Mouse (Mus musculus) testis, adult 2 months (tissue): Measurements from ENCODE around the gene Fn3krp. TPM values are rescaled to one million over a fixed set of nuclear protein-coding genes. Genes with fewer than 3 reads are reported as not detected.

ENCODE experiments used
- H3K27ac ChIP-seq: fragments of 200-500 bp; 2 replicates; pipeline ENCODE4 v1.5.1; 2012; ENCODE audit warnings: low read depth, low read length; ENCODE audit not compliant: control insufficient read depth, insufficient read depth
- H3K27me3 ChIP-seq: fragments of 200-500 bp; 2 replicates; pipeline ENCODE4 v1.6.1; 2012; ENCODE audit warnings: mild to moderate bottlenecking, low read length, moderate library complexity; ENCODE audit not compliant: control insufficient read depth, insufficient read depth
- H3K36me3 ChIP-seq: fragments of 200-500 bp; 2 replicates; pipeline ENCODE4 v1.6.1; 2012; ENCODE audit warnings: mild to moderate bottlenecking, low read length; ENCODE audit not compliant: control insufficient read depth, insufficient read depth
- H3K4me1 ChIP-seq: fragments of 200-500 bp; 2 replicates; pipeline ENCODE4 v1.6.1; 2012; ENCODE audit warnings: low read length; ENCODE audit not compliant: control insufficient read depth, insufficient read depth
- H3K4me3 ChIP-seq: fragments of 200-500 bp; 2 replicates; pipeline ENCODE4 v1.5.1; 2012; ENCODE audit warnings: low read depth, mild to moderate bottlenecking, low read length, moderate library complexity, mixed read lengths; ENCODE audit not compliant: control insufficient read depth
- CTCF ChIP-seq: fragments of 200-500 bp; IDR thresholded peaks from 2 replicates; pipeline ENCODE4 v1.5.1; 2012; ENCODE audit warnings: low read depth, mild to moderate bottlenecking, inconsistent platforms, low read length, moderate library complexity; ENCODE audit not compliant: control insufficient read depth, insufficient read depth, insufficient replicate concordance
- POLR2A ChIP-seq: fragments of 200-500 bp; IDR thresholded peaks from 2 replicates; pipeline ENCODE4 v1.6.1; 2012; ENCODE audit warnings: low read depth, mild to moderate bottlenecking, inconsistent platforms, low read length, moderate library complexity; ENCODE audit not compliant: control insufficient read depth
- polyA plus RNA-seq: library from polyadenylated mRNA; depleted of rRNA; stranded (reverse); fragments of >200 nt; gene quantifications from 2 replicates; pipeline ENCODE4 v1.2.3, GENCODE M21; 2012; rRNA removed

The Fn3krp gene
- polyA plus RNA-seq: 7.1 and 8.0 TPM in 2 replicates

DNA sequence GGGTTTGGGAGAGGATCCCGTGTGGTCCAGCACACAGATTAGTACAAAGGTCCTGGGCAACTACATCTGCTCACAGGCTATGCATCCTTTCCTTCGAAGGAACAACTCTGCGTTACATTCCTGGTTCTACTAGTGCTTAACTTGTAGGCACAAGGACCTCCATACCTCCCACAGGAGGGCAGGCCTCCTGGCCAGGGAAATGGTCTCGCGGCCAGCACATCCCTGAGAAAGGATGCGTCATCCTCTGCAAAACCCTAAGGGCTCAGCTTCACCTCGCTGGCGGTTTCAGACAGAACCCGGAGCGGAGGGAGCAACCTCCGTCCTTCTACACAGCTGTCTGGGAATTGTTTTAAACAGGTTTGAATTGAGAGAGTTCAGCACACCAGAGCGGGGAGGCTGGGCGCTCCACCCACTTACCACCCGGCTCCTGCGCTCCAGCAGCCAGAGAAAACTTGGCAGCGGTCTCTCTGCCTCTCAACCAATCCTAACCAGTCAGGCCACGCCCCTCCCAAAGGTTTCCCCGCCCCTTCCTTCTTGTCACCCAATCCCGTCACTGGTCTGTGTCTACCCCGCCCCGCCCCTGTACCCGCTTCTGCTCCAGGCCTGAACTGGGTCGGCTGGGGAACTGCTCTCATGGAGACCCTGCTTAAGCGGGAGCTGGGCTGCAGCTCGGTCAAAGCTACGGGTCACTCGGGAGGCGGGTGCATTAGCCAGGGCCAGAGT, at the start of gene Fn3krp:
Gene Fn3krp, plus strand, starts transcription at position 572 of the 723 bp plus-strand sequence.
- H3K4me3 ChIP-seq: peak within 1 kb of the TSS; percentile 91
- peaks cover 4% of the 10 kb centered on the region for H3K4me1 ChIP-seq
- no peaks in the 10 kb centered on the region for H3K27me3 ChIP-seq
- TF ChIP-seq POLR2A (peak; percentile 61), CTCF (no peak)
- H3K36me3 ChIP-seq: no peaks in the 10 kb centered on the region; the same call in 1 of the 2 replicates
- H3K27ac ChIP-seq: peak within 1 kb of the TSS; percentile 80

DNA sequence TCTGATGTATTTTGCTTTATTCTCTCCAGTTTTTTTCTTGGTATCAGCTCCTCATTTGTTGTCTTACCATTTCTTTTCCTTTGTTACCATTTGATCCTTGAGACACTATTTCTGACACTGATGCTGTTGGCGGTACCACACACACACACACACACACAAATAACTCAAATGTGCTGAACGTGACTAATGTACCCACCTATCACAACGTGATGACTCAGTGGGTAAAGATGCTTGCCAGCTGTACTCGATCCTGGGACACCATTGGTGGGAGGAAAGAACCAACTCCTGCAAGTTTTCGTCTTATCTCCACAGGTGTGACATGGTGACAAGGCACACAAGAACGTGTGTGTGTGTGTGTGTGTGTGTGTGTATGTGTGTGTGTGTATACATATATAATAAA, 47.9 kb upstream of the Fn3krp start:
- Histone ChIP-seq H3K27ac (no peak overlapping the region), H3K27me3 (no peaks in the 10 kb centered on the region), H3K4me3 (no peak overlapping the region), H3K4me1 (no peaks in the 10 kb centered on the region), H3K36me3 (no peaks in the 10 kb centered on the region)
- TF ChIP-seq CTCF (no peak), POLR2A (no peak)

DNA sequence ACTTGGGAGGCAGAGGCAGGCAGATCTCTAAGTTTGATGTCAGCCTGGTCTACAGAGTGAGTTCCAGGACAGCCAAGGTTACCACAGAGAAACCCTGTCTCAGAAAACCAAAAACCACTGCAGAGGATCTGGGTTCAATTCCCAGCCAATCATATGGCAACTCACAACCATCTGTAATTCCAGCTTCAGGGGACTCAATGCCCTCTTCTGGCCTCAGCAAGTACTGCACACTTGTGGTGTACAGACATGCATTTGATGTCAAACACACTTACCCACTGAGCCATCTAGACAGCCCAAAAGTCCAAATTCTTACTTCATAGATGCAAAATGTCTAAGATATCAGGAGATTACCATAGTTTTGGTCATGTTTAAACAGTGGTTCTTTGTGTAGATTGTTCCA, 42.6 kb upstream of the Fn3krp start:
- no peaks in the 10 kb centered on the region for H3K27me3 ChIP-seq
- H3K27ac ChIP-seq: no peak overlapping the region
- H3K4me1 ChIP-seq: no peaks in the 10 kb centered on the region
- TF ChIP-seq POLR2A (no peak), CTCF (no peak)
- no peak overlapping the region for H3K4me3 ChIP-seq
- H3K36me3 ChIP-seq: no peaks in the 10 kb centered on the region

DNA sequence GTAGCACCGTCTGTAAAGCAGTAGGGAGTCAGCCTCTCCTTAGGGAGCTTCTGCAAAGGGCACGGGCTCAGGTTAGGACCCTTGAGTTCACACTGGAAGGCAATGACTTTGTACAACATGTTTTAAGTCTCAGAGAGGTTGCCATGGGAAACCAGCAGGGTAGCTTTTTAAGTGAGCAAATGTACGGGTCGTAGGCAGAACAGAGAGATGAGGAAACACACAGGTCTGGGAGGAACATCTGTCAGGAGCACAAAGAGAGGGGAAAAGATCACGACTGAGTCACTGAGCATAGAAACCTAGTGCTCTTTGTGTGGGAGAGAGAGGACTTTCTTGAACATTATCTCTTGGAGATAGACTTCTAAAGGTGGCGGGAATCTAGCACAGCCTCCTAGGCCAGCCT, 40.9 kb upstream of the Fn3krp start:
- Histone ChIP-seq H3K27ac (no peak overlapping the region), H3K4me1 (no peaks in the 10 kb centered on the region), H3K36me3 (no peaks in the 10 kb centered on the region), H3K27me3 (no peaks in the 10 kb centered on the region), H3K4me3 (no peak overlapping the region)
- no peak for TF ChIP-seq POLR2A
- no peak for TF ChIP-seq CTCF

DNA sequence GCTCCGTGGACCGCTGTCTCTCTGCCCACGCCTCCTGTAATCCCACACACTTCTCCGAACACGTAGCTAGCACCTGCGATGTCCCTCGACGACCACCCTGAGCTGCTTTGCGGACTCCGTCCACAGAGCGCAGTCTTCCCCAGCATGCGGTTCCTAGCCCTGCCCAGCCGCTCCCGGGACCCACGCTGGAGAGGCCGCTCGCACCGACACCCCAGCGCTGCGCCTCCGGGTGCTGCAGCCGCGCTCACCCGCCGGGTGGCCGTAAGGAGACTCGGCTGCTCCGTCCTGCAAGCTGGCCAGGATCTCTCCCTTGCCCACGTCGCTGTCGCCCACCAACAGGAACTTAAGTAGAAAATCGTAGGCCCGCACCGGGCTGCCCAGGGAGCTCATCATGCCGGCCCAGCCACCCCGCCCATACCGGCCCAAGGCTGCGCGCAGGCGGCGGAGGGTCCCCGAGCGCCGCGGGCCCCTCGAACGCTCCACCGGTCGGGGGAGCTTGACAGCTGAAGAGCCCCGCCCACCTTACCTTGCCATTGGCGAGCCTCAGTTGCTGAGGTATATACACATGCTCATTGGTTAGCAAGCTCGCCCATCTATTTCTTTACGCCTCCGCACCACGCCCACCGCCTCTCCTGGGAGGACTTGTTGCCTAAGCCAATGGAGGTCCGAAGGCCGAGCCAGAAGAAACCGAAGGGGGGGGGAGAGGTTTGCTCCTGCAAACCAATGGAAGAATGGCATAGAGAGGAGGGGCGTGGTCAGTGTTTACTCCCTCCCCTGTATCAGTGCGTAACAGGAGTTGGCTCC, 33.2 kb upstream of the Fn3krp start, which contains the start of gene Rab40b:
Gene Rab40b, minus strand, starts transcription at position 502 of the 804 bp plus-strand sequence.
- peaks cover 8% of the 10 kb centered on the region for H3K4me1 ChIP-seq
- TF ChIP-seq POLR2A (no peak), CTCF (no peak)
- no peaks in the 10 kb centered on the region for H3K36me3 ChIP-seq
- H3K4me3 ChIP-seq: peak within 1 kb of the TSS; percentile 56
- H3K27ac ChIP-seq: no peak within 1 kb of the TSS
- no peaks in the 10 kb centered on the region for H3K27me3 ChIP-seq

DNA sequence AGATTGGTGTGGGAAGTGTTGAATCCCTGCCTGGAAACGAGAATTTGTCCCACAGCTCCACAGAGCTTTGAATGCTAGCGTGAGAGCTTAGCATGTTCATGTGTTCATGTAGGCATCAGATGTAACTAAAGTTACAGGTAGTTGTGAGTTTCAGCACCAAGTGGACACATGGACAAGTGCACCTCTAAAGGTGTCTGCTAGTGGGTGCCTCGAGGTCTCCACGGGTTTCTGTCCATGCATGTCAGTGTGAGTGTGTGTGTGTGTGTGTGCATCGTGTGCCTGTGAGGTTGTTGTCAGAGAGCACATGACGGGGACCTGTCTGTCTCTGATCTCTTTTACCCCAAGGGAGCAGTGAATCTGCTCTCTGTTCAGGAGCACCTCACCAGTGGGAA, 32.7 kb upstream of the Fn3krp start:
- TF ChIP-seq POLR2A (no peak), CTCF (no peak)
- Histone ChIP-seq H3K27me3 (no peaks in the 10 kb centered on the region), H3K36me3 (no peaks in the 10 kb centered on the region), H3K4me3 (no peak overlapping the region), H3K27ac (no peak overlapping the region), H3K4me1 (peaks cover 8% of the 10 kb centered on the region)

DNA sequence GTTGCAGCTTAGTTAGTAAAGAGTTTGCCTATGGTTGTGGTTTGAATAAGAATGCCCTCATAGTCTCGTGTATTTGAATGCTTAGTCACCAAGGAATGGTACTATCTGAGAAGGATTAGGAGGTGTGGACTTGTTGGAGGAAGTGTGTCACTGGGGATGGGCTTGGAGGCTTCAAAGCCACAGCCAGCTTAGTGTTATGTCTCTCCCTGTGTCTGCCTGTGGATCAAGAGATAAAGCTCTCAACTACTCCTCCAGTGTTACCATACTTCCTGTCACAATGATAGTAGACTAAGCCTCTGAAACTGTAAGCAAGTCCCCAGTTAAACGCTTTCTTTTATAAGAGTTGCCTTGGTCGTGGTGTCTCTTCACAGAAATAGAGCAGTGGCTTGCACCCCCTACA, 30.4 kb upstream of the Fn3krp start:
- Histone ChIP-seq H3K36me3 (no peaks in the 10 kb centered on the region), H3K4me1 (peaks cover 8% of the 10 kb centered on the region), H3K4me3 (no peak overlapping the region), H3K27ac (no peak overlapping the region), H3K27me3 (no peaks in the 10 kb centered on the region)
- TF ChIP-seq CTCF (no peak), POLR2A (no peak)
